ENCODE assay signal across 21 mouse cellular contexts in the genomic region with DNA sequence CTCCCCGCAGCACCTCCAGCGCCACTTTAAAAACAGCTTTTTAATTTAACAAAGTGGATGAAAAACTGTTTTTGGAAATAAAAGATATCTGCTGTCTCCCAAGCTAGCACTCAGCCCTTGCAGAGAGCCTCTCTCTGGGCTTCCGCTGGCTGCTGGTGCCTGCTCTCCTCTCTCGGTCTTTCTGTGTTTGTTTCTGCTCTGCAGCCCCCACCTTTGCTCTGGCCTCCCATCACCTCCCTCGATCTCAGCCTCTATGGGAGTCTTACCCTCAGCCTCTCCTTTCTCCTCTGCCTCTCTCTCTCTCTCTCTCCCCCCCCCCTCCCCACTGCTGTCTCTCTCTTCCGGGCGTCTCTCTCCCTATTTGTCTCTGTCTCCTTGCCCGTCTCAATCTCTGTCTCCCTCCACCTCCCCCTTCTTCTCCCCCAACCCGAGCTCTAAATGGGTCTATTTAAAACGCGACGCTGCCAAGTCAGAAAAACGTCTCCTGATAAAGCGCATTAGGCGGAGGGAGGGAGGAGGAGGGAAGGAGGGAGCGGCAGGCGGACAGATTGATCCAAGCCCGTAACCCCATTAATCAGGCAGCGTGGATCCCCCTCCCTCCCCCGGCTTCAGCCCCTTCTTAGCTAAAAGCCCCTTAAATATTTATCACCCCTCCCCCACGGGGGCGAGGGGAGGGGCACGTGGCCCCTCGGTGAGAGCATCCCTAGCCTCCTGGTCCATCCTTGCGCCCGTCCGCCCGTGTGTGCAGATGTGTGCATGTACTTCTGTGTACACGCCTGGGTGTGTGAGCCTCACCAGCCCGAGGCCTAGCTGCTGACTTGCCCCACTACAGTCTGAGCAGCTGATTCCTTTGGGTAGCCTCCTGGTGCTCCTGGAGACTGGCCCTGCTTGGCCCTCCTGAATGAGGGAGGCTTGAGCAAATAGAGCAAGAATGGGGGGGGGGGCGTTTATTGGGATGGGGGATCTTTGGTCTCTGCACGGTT. TPM values are rescaled to one million over a fixed set of nuclear protein-coding genes. Genes with fewer than 3 reads are reported as not detected.
DNase-seq lines count a peak whose midpoint lies in the region; ATAC-seq and TF ChIP-seq lines count a peak whose summit lies in the region.
"Not testable (repeated sequence)": the region's sequence is repeated elsewhere in the genome, so short reads cannot be mapped to it uniquely, and the experiment has no call there.
"Had no signal": no experiment of that assay in that cellular context is flagged by ENCODE, and none has a peak within 500 bp of the region (broad histone marks: within the 10 kb centered on the region; RNA-seq: fewer than 3 reads in every experiment).

No protein-coding gene starts in this region.

- not testable (repeated sequence) for H3K36me3 ChIP-seq in forebrain, embryonic 13.5 days (ENCODE audit: poor library complexity, severe bottlenecking); forebrain, postnatal 0 days (ENCODE audit: insufficient read depth); hindbrain, embryonic 12.5 days; hindbrain, embryonic 16.5 days (ENCODE audit: control insufficient read depth, insufficient read depth, low read length); midbrain, embryonic 11.5 days (ENCODE audit: control insufficient read depth, insufficient read depth, low read length); midbrain, embryonic 15.5 days (replicated peaks); neural tube, embryonic 13.5 days

- H3K4me3 ChIP-seq in forebrain, embryonic 13.5 days; forebrain, postnatal 0 days (ENCODE audit: low read depth, low read length); hindbrain, embryonic 12.5 days; hindbrain, embryonic 16.5 days (ENCODE audit: low read length); midbrain, embryonic 11.5 days (ENCODE audit: low read depth, low read length); midbrain, embryonic 15.5 days; neural tube, embryonic 13.5 days: not testable (repeated sequence)

- ATAC-seq in forebrain, embryonic 13.5 days, result peak; percentile 71
- peak; percentile 45; the same call in 1 of the 2 replicates for ATAC-seq in forebrain, postnatal 0 days
- ATAC-seq in hindbrain, embryonic 12.5 days (ENCODE audit: low FRiP score), result peak; percentile 66
- peak; percentile 42; the same call in 1 of the 2 replicates for ATAC-seq in hindbrain, embryonic 16.5 days
- ATAC-seq in midbrain, embryonic 11.5 days (ENCODE audit: low FRiP score), result peak; percentile 77
- peak; percentile 58 for ATAC-seq in midbrain, embryonic 15.5 days (replicated peaks)
- ATAC-seq in neural tube, embryonic 13.5 days (ENCODE audit: low read depth), result peak; percentile 68

- not testable (repeated sequence) for H3K27ac ChIP-seq in forebrain, embryonic 13.5 days; forebrain, postnatal 0 days (ENCODE audit: low read depth, low read length); hindbrain, embryonic 12.5 days; hindbrain, embryonic 16.5 days (ENCODE audit: low read depth, low read length); midbrain, embryonic 11.5 days (ENCODE audit: low read depth, low read length); midbrain, embryonic 15.5 days; neural tube, embryonic 13.5 days (replicated peaks)

- not testable (repeated sequence) for TF ChIP-seq CTCF in forebrain, postnatal 0 days (IDR thresholded peaks at IDR 0.05; ENCODE audit: low read depth)

- not testable (repeated sequence) for H3K27me3 ChIP-seq in forebrain, embryonic 13.5 days; forebrain, postnatal 0 days (ENCODE audit: insufficient read depth, low read length); hindbrain, embryonic 12.5 days; hindbrain, embryonic 16.5 days (replicated peaks; ENCODE audit: control insufficient read depth, insufficient read depth, low read length); midbrain, embryonic 11.5 days (ENCODE audit: control insufficient read depth, insufficient read depth, low read length); midbrain, embryonic 15.5 days (replicated peaks); neural tube, embryonic 13.5 days

- H3K4me2 ChIP-seq in forebrain, embryonic 13.5 days; forebrain, postnatal 0 days (ENCODE audit: low read depth); hindbrain, embryonic 12.5 days (replicated peaks); hindbrain, embryonic 16.5 days (ENCODE audit: low read length); midbrain, embryonic 11.5 days; midbrain, embryonic 15.5 days; neural tube, embryonic 13.5 days: not testable (repeated sequence)

- DNase-seq in forebrain, postnatal 0 days; midbrain, embryonic 11.5 days (ENCODE audit: low spot score, missing footprints): not testable (repeated sequence)

- not testable (repeated sequence) for H3K9ac ChIP-seq in forebrain, embryonic 13.5 days; forebrain, postnatal 0 days; hindbrain, embryonic 12.5 days; hindbrain, embryonic 16.5 days (ENCODE audit: low read depth, low read length); midbrain, embryonic 11.5 days (ENCODE audit: low read length); midbrain, embryonic 15.5 days; neural tube, embryonic 13.5 days

- H3K9me3 ChIP-seq in forebrain, embryonic 13.5 days (replicated peaks); forebrain, postnatal 0 days (ENCODE audit: low read length); hindbrain, embryonic 12.5 days (replicated peaks); hindbrain, embryonic 16.5 days (ENCODE audit: control insufficient read depth, low read length); midbrain, embryonic 11.5 days (ENCODE audit: control insufficient read depth, low read length); midbrain, embryonic 15.5 days; neural tube, embryonic 13.5 days: not testable (repeated sequence)

- H3K4me1 ChIP-seq in forebrain, embryonic 13.5 days; forebrain, postnatal 0 days (ENCODE audit: insufficient read depth); hindbrain, embryonic 12.5 days; hindbrain, embryonic 16.5 days (ENCODE audit: control insufficient read depth, insufficient read depth, low read depth, low read length); midbrain, embryonic 11.5 days (ENCODE audit: control insufficient read depth, insufficient read depth, low read length); midbrain, embryonic 15.5 days; neural tube, embryonic 13.5 days (replicated peaks): not testable (repeated sequence)

- no CpG with 5 or more reads among the region's 32 CpGs for WGBS in forebrain, embryonic 13.5 days
- no CpG with 5 or more reads among the region's 32 CpGs for WGBS in forebrain, postnatal 0 days
- no CpG with 5 or more reads among the region's 32 CpGs for WGBS in hindbrain, embryonic 12.5 days
- WGBS in hindbrain, embryonic 16.5 days, result no CpG with 5 or more reads among the region's 32 CpGs
- no CpG with 5 or more reads among the region's 32 CpGs for WGBS in midbrain, embryonic 11.5 days
- WGBS in midbrain, embryonic 15.5 days, result no CpG with 5 or more reads among the region's 32 CpGs
- no CpG with 5 or more reads among the region's 32 CpGs for WGBS in neural tube, embryonic 13.5 days

RNA-seq across cellular contexts. Expression of a gene that starts 19.0 kb away (rescaled TPM):
- polyA plus RNA-seq in forebrain, embryonic 13.5 days (2015; fragmentation: Nextera tagmentation; extraction: Ambion mirVana), result not detected in 2 replicates
- 0.43 TPM in 1 of 2 replicates, not detected in the other for total RNA-seq in forebrain, postnatal 0 days (2014; rRNA removed)
- polyA plus RNA-seq in forebrain, postnatal 0 days (2015; fragmentation: Nextera tagmentation; extraction: Ambion mirVana), result not detected in 2 replicates
- not detected in 2 replicates for polyA plus RNA-seq in hindbrain, embryonic 12.5 days (2016; fragmentation: Nextera tagmentation; extraction: Ambion mirVana)
- polyA plus RNA-seq in hindbrain, embryonic 16.5 days (2015; fragmentation: Nextera tagmentation; extraction: Ambion mirVana), result not detected in 2 replicates
- not detected in 2 replicates for polyA plus RNA-seq in midbrain, embryonic 11.5 days (2014; fragmentation: Nextera tagmentation; extraction: Ambion mirVana)
- not detected in 2 replicates for polyA plus RNA-seq in midbrain, embryonic 15.5 days (2015; fragmentation: Nextera tagmentation; extraction: Ambion mirVana)
- polyA plus RNA-seq in neural tube, embryonic 13.5 days (2015; fragmentation: Nextera tagmentation; extraction: Ambion mirVana), result not detected in 2 replicates
- total RNA-seq: adrenal gland, adult 18-20 months; adrenal gland, postnatal 14 days; CH12.LX; heart, postnatal 10 days; heart, postnatal 4 days had no signal
- polyA plus RNA-seq: activated CD4-positive, CD25-positive, alpha-beta regulatory T cell, adult 4 months; embryonic facial prominence, embryonic 12.5 days; heart, embryonic 10.5 days; heart, embryonic 14.5 days; intestine, embryonic 16.5 days had no signal

RNA-seq across cellular contexts. Expression of a gene that starts 25.6 kb away (rescaled TPM):
- polyA plus RNA-seq in forebrain, embryonic 13.5 days (2015; fragmentation: Nextera tagmentation; extraction: Ambion mirVana), result not detected in 2 replicates
- not detected in 2 replicates for total RNA-seq in forebrain, postnatal 0 days (2014; rRNA removed)
- polyA plus RNA-seq in forebrain, postnatal 0 days (2015; fragmentation: Nextera tagmentation; extraction: Ambion mirVana), result not detected in 2 replicates
- not detected in 2 replicates for polyA plus RNA-seq in hindbrain, embryonic 12.5 days (2016; fragmentation: Nextera tagmentation; extraction: Ambion mirVana)
- polyA plus RNA-seq in hindbrain, embryonic 16.5 days (2015; fragmentation: Nextera tagmentation; extraction: Ambion mirVana), result not detected in 2 replicates
- polyA plus RNA-seq in midbrain, embryonic 11.5 days (2014; fragmentation: Nextera tagmentation; extraction: Ambion mirVana), result not detected in 2 replicates
- 0.66 TPM in 1 of 2 replicates, not detected in the other for polyA plus RNA-seq in midbrain, embryonic 15.5 days (2015; fragmentation: Nextera tagmentation; extraction: Ambion mirVana)
- polyA plus RNA-seq in neural tube, embryonic 13.5 days (2015; fragmentation: Nextera tagmentation; extraction: Ambion mirVana), result not detected in 2 replicates
- total RNA-seq: CH12.LX; gastrocnemius, adult 8-10 months; gastrocnemius, postnatal 36 days; heart, adult 18-20 months; heart, postnatal 10 days; heart, postnatal 4 days had no signal
- polyA plus RNA-seq: activated CD4-positive, CD25-positive, alpha-beta regulatory T cell, adult 4 months; embryonic facial prominence, embryonic 12.5 days; heart, embryonic 10.5 days; heart, embryonic 14.5 days; intestine, embryonic 16.5 days; Patski had no signal

RNA-seq across cellular contexts. Expression of a gene that starts 51.1 kb away (rescaled TPM):
- not detected in 2 replicates for polyA plus RNA-seq in forebrain, embryonic 13.5 days (2015; fragmentation: Nextera tagmentation; extraction: Ambion mirVana)
- total RNA-seq in forebrain, postnatal 0 days (2014; rRNA removed), result not detected in 2 replicates
- polyA plus RNA-seq in forebrain, postnatal 0 days (2015; fragmentation: Nextera tagmentation; extraction: Ambion mirVana), result 0.40 TPM in 1 of 2 replicates, not detected in the other
- polyA plus RNA-seq in hindbrain, embryonic 12.5 days (2016; fragmentation: Nextera tagmentation; extraction: Ambion mirVana), result not detected in 2 replicates
- polyA plus RNA-seq in hindbrain, embryonic 16.5 days (2015; fragmentation: Nextera tagmentation; extraction: Ambion mirVana), result 0.39 TPM in 1 of 2 replicates, not detected in the other
- not detected in 2 replicates for polyA plus RNA-seq in midbrain, embryonic 11.5 days (2014; fragmentation: Nextera tagmentation; extraction: Ambion mirVana)
- polyA plus RNA-seq in midbrain, embryonic 15.5 days (2015; fragmentation: Nextera tagmentation; extraction: Ambion mirVana), result 0.34 and 0.41 TPM in 2 replicates
- not detected in 2 replicates for polyA plus RNA-seq in neural tube, embryonic 13.5 days (2015; fragmentation: Nextera tagmentation; extraction: Ambion mirVana)
- total RNA-seq: CH12.LX had no signal
- polyA plus RNA-seq: activated CD4-positive, CD25-positive, alpha-beta regulatory T cell, adult 4 months; embryonic facial prominence, embryonic 12.5 days; heart, embryonic 10.5 days; heart, embryonic 14.5 days; intestine, embryonic 16.5 days; Patski had no signal

RNA-seq across cellular contexts. Expression of a gene that starts 54.7 kb away (rescaled TPM):
- polyA plus RNA-seq in forebrain, embryonic 13.5 days (2015; fragmentation: Nextera tagmentation; extraction: Ambion mirVana), result 0.84 and 1.4 TPM in 2 replicates
- total RNA-seq in forebrain, postnatal 0 days (2014; rRNA removed), result not detected in 2 replicates
- 0.56 and 0.91 TPM in 2 replicates for polyA plus RNA-seq in forebrain, postnatal 0 days (2015; fragmentation: Nextera tagmentation; extraction: Ambion mirVana)
- polyA plus RNA-seq in hindbrain, embryonic 12.5 days (2016; fragmentation: Nextera tagmentation; extraction: Ambion mirVana), result 0.73 and 1.1 TPM in 2 replicates
- 0.38 TPM in 1 of 2 replicates, not detected in the other for polyA plus RNA-seq in hindbrain, embryonic 16.5 days (2015; fragmentation: Nextera tagmentation; extraction: Ambion mirVana)
- 1.3 and 1.4 TPM in 2 replicates for polyA plus RNA-seq in midbrain, embryonic 11.5 days (2014; fragmentation: Nextera tagmentation; extraction: Ambion mirVana)
- polyA plus RNA-seq in midbrain, embryonic 15.5 days (2015; fragmentation: Nextera tagmentation; extraction: Ambion mirVana), result 0.61 TPM in 1 of 2 replicates, not detected in the other
- polyA plus RNA-seq in neural tube, embryonic 13.5 days (2015; fragmentation: Nextera tagmentation; extraction: Ambion mirVana), result 1.4 TPM in 1 of 2 replicates, not detected in the other
- total RNA-seq: adrenal gland, postnatal 14 days; CH12.LX; heart, adult 18-20 months; heart, postnatal 10 days; heart, postnatal 4 days had no signal
- polyA plus RNA-seq: activated CD4-positive, CD25-positive, alpha-beta regulatory T cell, adult 4 months; heart, embryonic 10.5 days; heart, embryonic 14.5 days; intestine, embryonic 16.5 days; Patski had no signal
